Mouse (Mus musculus) MN1 (cell line): Measurements from ENCODE around the gene Dus3l.

Source experiments
- DNase-seq: peaks from one replicate; pipeline ENCODE4 v3.0.0-alpha.2; 2016; ENCODE audit warnings: low spot score

The Dus3l gene

GRCm38 (mm10) chr17:56792588-56792987 lies 28.0 kb downstream of the Dus3l start:
- no peak for DNase-seq

- DNase-seq = no peak
Observed at GRCm38 (mm10) chr17:56793614-56794319, 29.2 kb downstream of the Dus3l start.

- no peak for DNase-seq
Observed at GRCm38 (mm10) chr17:56799276-56799675, 34.7 kb downstream of the Dus3l start.

- no peak for DNase-seq
Observed at GRCm38 (mm10) chr17:56802065-56802464, 37.5 kb downstream of the Dus3l start.

- DNase-seq = no peak
Observed at GRCm38 (mm10) chr17:56804952-56805351, 40.4 kb downstream of the Dus3l start.

- peak; percentile 68 for DNase-seq
Observed at GRCm38 (mm10) chr17:56805784-56806183, 41.2 kb downstream of the Dus3l start.

- DNase-seq = peak; percentile 91
Observed at GRCm38 (mm10) chr17:56808518-56808917, 44.0 kb downstream of the Dus3l start.

- peak; percentile 100 for DNase-seq
Observed at GRCm38 (mm10) chr17:56810245-56810644, 45.7 kb downstream of the Dus3l start.

- DNase-seq = peak; percentile 98
Observed at GRCm38 (mm10) chr17:56814316-56815056, 49.9 kb downstream of the Dus3l start.

GRCm38 (mm10) chr17:56815057-56815345 lies 50.4 kb downstream of the Dus3l start:
- DNase-seq = peak; percentile 60

- no peak for DNase-seq
Observed at GRCm38 (mm10) chr17:56818067-56818636, 53.6 kb downstream of the Dus3l start.

- no peak for DNase-seq
Observed at GRCm38 (mm10) chr17:56819032-56819545, 54.5 kb downstream of the Dus3l start.
